Mouse (Mus musculus): ENCODE data around the gene Gm5773.
"Not testable (repeated sequence)": the region's sequence is repeated elsewhere in the genome, so short reads cannot be mapped to it uniquely, and the experiment has no call there.

Gene Gm5773

GRCm38 (mm10) chr3:93772700-93773099, at the start of gene Gm5773:
Gene Gm5773, plus strand, starts transcription at chr3:93773000.
- not testable (repeated sequence) for DNase-seq (ENCODE audit: low spot score in 2 of 2)

DNA sequence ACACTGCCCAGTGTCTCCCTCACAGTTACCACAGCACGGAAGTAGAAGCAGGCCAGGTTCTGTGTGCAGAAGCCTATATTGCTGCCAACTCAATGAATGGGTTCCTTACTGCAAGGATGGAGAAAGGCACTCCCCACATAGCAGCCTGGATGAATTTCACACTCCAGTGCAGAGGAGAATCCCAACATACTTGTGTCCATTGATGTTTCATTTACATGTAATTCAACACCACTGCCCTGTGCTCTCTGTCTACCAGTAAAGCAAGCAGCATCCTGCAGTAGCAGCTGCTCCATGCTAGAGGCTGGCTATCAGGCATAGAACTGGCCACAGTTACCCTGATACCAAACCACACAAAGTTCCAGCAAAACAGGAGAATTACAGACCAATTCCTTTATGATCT, 27.3 kb upstream of the Gm5773 start:
- DNase-seq (ENCODE audit: low spot score in 2 of 2): not testable (repeated sequence)

GRCm38 (mm10) chr3:93754022-93754421, 18.8 kb upstream of the Gm5773 start:
- not testable (repeated sequence) for DNase-seq (ENCODE audit: low spot score in 2 of 2)

GRCm38 (mm10) chr3:93796098-93796497, 23.3 kb downstream of the Gm5773 start, which contains the start of gene Tdpoz4:
Gene Tdpoz4, plus strand, starts transcription at chr3:93796398.
- not testable (repeated sequence) for DNase-seq (ENCODE audit: low spot score in 2 of 2)

- DNase-seq (ENCODE audit: low spot score in 2 of 2): not testable (repeated sequence)
These were observed 40.5 kb downstream of the Gm5773 start for GRCm38 (mm10) chr3:93813341-93813740.
